ENCODE assay signal across 32 mouse cellular contexts in the genomic region with DNA sequence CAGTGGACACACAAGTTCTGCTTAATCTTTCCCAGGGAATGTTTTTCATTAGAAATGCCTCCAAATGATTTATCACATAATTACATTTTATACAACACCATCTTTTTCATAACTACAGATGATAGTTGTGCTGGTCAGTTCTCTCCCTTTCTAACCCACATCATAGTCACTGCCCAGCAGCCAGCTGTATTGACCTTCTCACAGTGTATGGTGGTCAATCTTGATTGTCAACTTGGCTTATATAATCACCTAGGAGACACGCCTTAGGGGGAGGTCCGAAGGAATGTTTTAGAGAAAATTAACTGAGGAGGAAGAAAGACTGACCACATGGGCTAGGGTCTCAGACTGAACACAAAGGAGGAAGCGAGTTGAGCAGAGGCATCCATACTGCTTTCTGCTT. TPM values are rescaled to one million over a fixed set of nuclear protein-coding genes. Genes with fewer than 3 reads are reported as not detected.
DNase-seq lines count a peak whose midpoint lies in the region; ATAC-seq and TF ChIP-seq lines count a peak whose summit lies in the region.
"Had no signal": no experiment of that assay in that cellular context is flagged by ENCODE, and none has a peak within 500 bp of the region (broad histone marks: within the 10 kb centered on the region; RNA-seq: fewer than 3 reads in every experiment).

No protein-coding gene starts in this region.

- no peaks in the 10 kb centered on the region for H3K36me3 ChIP-seq in kidney, postnatal 0 days (ENCODE audit: insufficient read depth, low read length)
- no peaks in the 10 kb centered on the region for H3K36me3 ChIP-seq in lung, embryonic 14.5 days (ENCODE audit: insufficient read depth)
- no peaks in the 10 kb centered on the region for H3K36me3 ChIP-seq in megakaryocyte, embryonic 14.5 days (replicated peaks; ENCODE audit: low read length)
- H3K36me3 ChIP-seq: embryonic facial prominence, embryonic 10.5 days; embryonic facial prominence, embryonic 13.5 days; forebrain, embryonic 12.5 days; forebrain, embryonic 15.5 days; heart, embryonic 12.5 days; heart, embryonic 15.5 days; hindbrain, embryonic 10.5 days; hindbrain, embryonic 13.5 days had no signal

- H3K27ac ChIP-seq in kidney, postnatal 0 days = no peak overlapping the region
- H3K27ac ChIP-seq in lung, embryonic 14.5 days (ENCODE audit: low read depth) = no peak overlapping the region
- H3K27ac ChIP-seq: embryonic facial prominence, embryonic 10.5 days; embryonic facial prominence, embryonic 13.5 days; forebrain, embryonic 12.5 days; forebrain, embryonic 15.5 days; heart, embryonic 15.5 days; hindbrain, embryonic 10.5 days; hindbrain, embryonic 13.5 days had no signal

- peak; percentile 31 for DNase-seq in kidney, postnatal 0 days (ENCODE audit: low spot score)
- DNase-seq in kidney, postnatal 14 days = no peak
- DNase-seq in lung, embryonic 14.5 days = peak; percentile 42
- no peak for DNase-seq in lung, adult 2 months
- DNase-seq: adrenal gland, adult 8-10 months; adrenal gland, postnatal 25 days; cerebellum, adult 11-12 months; cerebellum, adult 8-10 months; cerebellum, postnatal 10 days; cerebellum, postnatal 36 days; embryo, embryonic 11 days; gastrocnemius, postnatal 25 days; heart, adult 18-20 months; heart, postnatal 10 days; heart, postnatal 36 days had no signal

- TF ChIP-seq POLR2A in lung, adult 2 months (IDR thresholded peaks at IDR 0.05; ENCODE audit: borderline replicate concordance, extremely low read depth, low read depth, low read length) = no peak

- ATAC-seq in kidney, postnatal 0 days (replicated peaks; ENCODE audit: low FRiP score, low read depth) = no peak
- ATAC-seq in lung, embryonic 14.5 days (ENCODE audit: insufficient read depth) = peak; percentile 57; the same call in 1 of the 2 replicates
- no peak for ATAC-seq in megakaryocyte, adult 5-6 weeks (ENCODE audit: poor library complexity, severe bottlenecking)
- ATAC-seq: activated CD4-positive, CD25-positive, alpha-beta regulatory T cell, adult 4 months; forebrain, embryonic 15.5 days had no signal

- H3K27me3 ChIP-seq in kidney, postnatal 0 days (ENCODE audit: insufficient read depth, low read length) = no peaks in the 10 kb centered on the region
- no peaks in the 10 kb centered on the region for H3K27me3 ChIP-seq in lung, embryonic 14.5 days (ENCODE audit: insufficient read depth, low read length)
- no peaks in the 10 kb centered on the region for H3K27me3 ChIP-seq in megakaryocyte, embryonic 14.5 days (replicated peaks)
- H3K27me3 ChIP-seq: embryonic facial prominence, embryonic 13.5 days; forebrain, embryonic 15.5 days; heart, embryonic 12.5 days; heart, embryonic 15.5 days; hindbrain, embryonic 13.5 days had no signal

- TF ChIP-seq CTCF in kidney, postnatal 0 days (IDR thresholded peaks at IDR 0.05; ENCODE audit: low read depth) = no peak
- TF ChIP-seq CTCF in lung, embryonic 14.5 days (IDR thresholded peaks at IDR 0.05; ENCODE audit: low read depth) = no peak
- TF ChIP-seq CTCF in lung, adult 2 months (IDR thresholded peaks at IDR 0.05; ENCODE audit: insufficient read depth, low read length) = no peak

- H3K9ac ChIP-seq in kidney, postnatal 0 days (ENCODE audit: low read depth, low read length) = no peak overlapping the region
- H3K9ac ChIP-seq in lung, embryonic 14.5 days = no peak overlapping the region
- H3K9ac ChIP-seq: embryonic facial prominence, embryonic 13.5 days; forebrain, embryonic 12.5 days; forebrain, embryonic 15.5 days; heart, embryonic 12.5 days; heart, embryonic 15.5 days; hindbrain, embryonic 13.5 days had no signal

- WGBS in kidney, postnatal 0 days = 58% methylated on average over 3 of the region's 3 CpGs
- WGBS in lung, embryonic 14.5 days = 36% methylated on average over 3 of the region's 3 CpGs
- 43% methylated on average over 3 of the region's 3 CpGs for WGBS in lung, adult 2 months

- no peaks in the 10 kb centered on the region for H3K4me1 ChIP-seq in kidney, postnatal 0 days (replicated peaks; ENCODE audit: insufficient read depth, low read length)
- H3K4me1 ChIP-seq in lung, embryonic 14.5 days (ENCODE audit: insufficient read depth) = peaks cover 10% of the 10 kb centered on the region; the same call in 1 of the 2 replicates
- H3K4me1 ChIP-seq in lung, adult 2 months (ENCODE audit: control insufficient read depth, insufficient read depth, low read length) = peaks cover 2% of the 10 kb centered on the region
- H3K4me1 ChIP-seq in megakaryocyte, embryonic 14.5 days = no peaks in the 10 kb centered on the region
- H3K4me1 ChIP-seq: embryonic facial prominence, embryonic 10.5 days; heart, embryonic 12.5 days; heart, embryonic 15.5 days; hindbrain, embryonic 13.5 days had no signal

- H3K4me3 ChIP-seq in kidney, postnatal 0 days (replicated peaks; ENCODE audit: low read depth, low read length) = no peak overlapping the region
- no peak overlapping the region for H3K4me3 ChIP-seq in lung, embryonic 14.5 days (ENCODE audit: low read depth, low read length)
- H3K4me3 ChIP-seq in lung, adult 2 months (replicated peaks; ENCODE audit: extremely low read depth, low read depth, low read length) = no peak overlapping the region
- peak overlapping the region; percentile 38 for H3K4me3 ChIP-seq in megakaryocyte, embryonic 14.5 days (replicated peaks)
- H3K4me3 ChIP-seq: embryonic facial prominence, embryonic 10.5 days; embryonic facial prominence, embryonic 13.5 days; erythroblast, embryonic 14.5 days; forebrain, embryonic 12.5 days; forebrain, embryonic 15.5 days; heart, embryonic 12.5 days; heart, embryonic 15.5 days; hindbrain, embryonic 10.5 days; hindbrain, embryonic 13.5 days had no signal

- H3K9me3 ChIP-seq in kidney, postnatal 0 days (replicated peaks; ENCODE audit: low read length) = no peaks in the 10 kb centered on the region
- no peaks in the 10 kb centered on the region for H3K9me3 ChIP-seq in lung, embryonic 14.5 days (ENCODE audit: low read depth, low read length)
- H3K9me3 ChIP-seq in megakaryocyte, embryonic 14.5 days = no peaks in the 10 kb centered on the region
- H3K9me3 ChIP-seq: embryonic facial prominence, embryonic 10.5 days; embryonic facial prominence, embryonic 13.5 days; forebrain, embryonic 12.5 days; forebrain, embryonic 15.5 days; heart, embryonic 12.5 days; heart, embryonic 15.5 days; hindbrain, embryonic 10.5 days; hindbrain, embryonic 13.5 days had no signal

- H3K4me2 ChIP-seq in kidney, postnatal 0 days (ENCODE audit: low read length) = no peak overlapping the region
- H3K4me2 ChIP-seq in lung, embryonic 14.5 days = no peak overlapping the region
- H3K4me2 ChIP-seq: embryonic facial prominence, embryonic 13.5 days; forebrain, embryonic 12.5 days; forebrain, embryonic 15.5 days; heart, embryonic 12.5 days; heart, embryonic 15.5 days; hindbrain, embryonic 13.5 days had no signal

RNA-seq across cellular contexts. Expression of a gene that starts 57.3 kb away (rescaled TPM):
- not detected in 2 replicates for polyA plus RNA-seq in kidney, postnatal 0 days (2015; fragmentation: Nextera tagmentation; extraction: Ambion mirVana)
- polyA plus RNA-seq in lung, embryonic 14.5 days (2014; fragmentation: Nextera tagmentation; extraction: Ambion mirVana) = not detected in 2 replicates
- not detected in 2 replicates for polyA plus RNA-seq in lung, adult 2 months (2012; rRNA removed)
- not detected in 2 replicates for polyA plus RNA-seq in megakaryocyte, embryonic 14.5 days (2012; ENCODE audit: insufficient read depth, low replicate concordance)
- total RNA-seq in megakaryocyte, adult 5-6 weeks (2015) = not detected in 2 replicates
- not detected in 2 replicates for total RNA-seq in megakaryocyte, adult 5-6 weeks (2017)
- total RNA-seq: adrenal gland, adult 8-10 months; adrenal gland, postnatal 25 days; ES-E14; gastrocnemius, adult 8-10 months; gastrocnemius, postnatal 25 days; heart, adult 18-20 months; heart, postnatal 10 days; heart, postnatal 36 days had no signal
- polyA plus RNA-seq: activated CD4-positive, CD25-positive, alpha-beta regulatory T cell, adult 4 months; brain, embryonic 14.5 days; cortical plate, adult 2 months; embryonic facial prominence, embryonic 13.5 days; erythroblast, embryonic 14.5 days; forebrain, embryonic 12.5 days; forebrain, embryonic 15.5 days; gonadal fat pad, adult 2 months; heart, embryonic 12.5 days; heart, embryonic 15.5 days; hindbrain, embryonic 10.5 days; hindbrain, embryonic 13.5 days had no signal

Comparison
In these comparisons a context has a peak if more than half of its experiments do, and no peak if none do; other contexts are left out.
1. DNase-seq: peak in kidney, postnatal 0 days (single experiment) and lung, embryonic 14.5 days (single experiment); none in kidney, postnatal 14 days (single experiment) and lung, adult 2 months (single experiment).